Mouse (Mus musculus): ENCODE data around the gene Dnah5.
"Not testable (repeated sequence)": the region's sequence is repeated elsewhere in the genome, so short reads cannot be mapped to it uniquely, and the experiment has no call there.

Gene Dnah5

DNA sequence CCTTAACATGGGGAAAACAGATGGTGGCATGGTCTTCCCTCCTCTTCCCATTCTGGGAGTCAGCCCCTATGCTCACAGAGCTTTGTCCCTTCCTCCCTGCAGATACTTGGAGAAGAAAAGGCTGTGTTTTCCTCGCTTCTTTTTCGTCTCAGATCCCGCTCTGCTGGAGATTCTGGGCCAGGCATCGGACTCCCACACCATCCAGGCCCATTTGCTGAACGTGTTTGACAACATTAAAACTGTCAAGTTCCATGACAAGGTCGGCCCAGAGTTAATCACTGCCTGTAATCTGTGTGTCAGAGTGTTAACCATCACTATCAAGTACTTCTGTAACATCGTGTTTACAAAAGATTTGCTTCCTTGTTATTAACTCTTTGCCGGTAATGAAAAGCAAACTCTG lies 103.6 kb downstream of the Dnah5 start:
- DNase-seq (ENCODE audit: low spot score) = no peak

DNA sequence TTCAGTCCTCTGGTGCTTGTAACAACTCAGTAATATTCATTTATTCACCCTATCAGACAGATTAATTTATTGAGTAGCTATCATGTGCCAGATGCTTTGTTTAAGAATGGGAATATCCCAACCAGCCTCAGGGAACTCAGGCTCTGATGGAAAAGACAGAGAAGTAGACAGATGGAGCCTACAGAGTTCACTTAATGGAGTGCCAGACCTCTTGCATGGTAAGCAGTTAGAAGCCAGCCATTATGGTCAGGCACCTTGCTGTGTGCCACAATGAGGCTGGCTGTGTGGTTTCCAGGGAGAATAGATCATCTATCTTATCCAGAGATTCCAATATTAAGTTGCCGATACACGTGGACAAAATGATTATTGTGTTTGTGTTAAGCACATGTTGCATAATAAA lies 104.3 kb downstream of the Dnah5 start:
- no peak for DNase-seq (ENCODE audit: low spot score)

DNA sequence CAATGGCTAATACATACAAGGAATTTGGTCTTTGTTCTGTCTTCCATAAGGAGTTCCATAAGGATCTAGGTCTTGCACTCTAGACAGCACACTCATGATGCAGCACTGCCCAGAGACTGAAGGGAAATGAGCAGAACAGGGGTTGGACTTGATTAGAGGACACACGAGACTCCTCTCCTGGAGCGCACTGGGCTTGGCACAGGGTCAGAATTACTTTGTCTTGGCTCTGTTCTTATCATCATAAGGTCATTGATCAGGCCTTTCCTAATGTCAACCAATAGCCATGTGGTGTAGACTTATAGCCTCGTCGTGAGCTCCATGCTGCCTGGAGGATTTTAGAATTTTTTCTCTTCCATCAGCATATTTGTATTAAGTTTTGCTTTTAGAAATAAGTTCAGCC lies 107.0 kb downstream of the Dnah5 start:
- DNase-seq (ENCODE audit: low spot score) = no peak

DNA sequence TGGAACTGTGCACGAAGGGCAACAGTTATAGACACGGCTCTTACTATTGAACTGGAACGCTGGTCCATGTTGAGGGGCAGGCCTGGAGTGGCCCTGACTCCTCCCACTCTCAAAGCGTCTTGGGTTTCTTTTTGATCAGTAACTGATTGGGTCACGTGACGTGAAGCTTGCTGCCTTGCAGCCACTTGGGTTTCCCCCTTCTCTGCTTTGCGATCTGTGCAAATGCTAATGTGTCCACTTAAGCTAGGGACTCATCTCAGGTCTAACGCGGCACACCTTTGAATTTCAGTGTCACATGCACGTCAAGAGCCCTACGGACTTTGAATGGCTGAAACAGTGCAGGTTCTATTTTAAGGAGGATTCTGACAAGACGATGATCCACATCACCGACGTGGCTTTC lies 109.9 kb downstream of the Dnah5 start:
- DNase-seq (ENCODE audit: low spot score) = no peak

DNA sequence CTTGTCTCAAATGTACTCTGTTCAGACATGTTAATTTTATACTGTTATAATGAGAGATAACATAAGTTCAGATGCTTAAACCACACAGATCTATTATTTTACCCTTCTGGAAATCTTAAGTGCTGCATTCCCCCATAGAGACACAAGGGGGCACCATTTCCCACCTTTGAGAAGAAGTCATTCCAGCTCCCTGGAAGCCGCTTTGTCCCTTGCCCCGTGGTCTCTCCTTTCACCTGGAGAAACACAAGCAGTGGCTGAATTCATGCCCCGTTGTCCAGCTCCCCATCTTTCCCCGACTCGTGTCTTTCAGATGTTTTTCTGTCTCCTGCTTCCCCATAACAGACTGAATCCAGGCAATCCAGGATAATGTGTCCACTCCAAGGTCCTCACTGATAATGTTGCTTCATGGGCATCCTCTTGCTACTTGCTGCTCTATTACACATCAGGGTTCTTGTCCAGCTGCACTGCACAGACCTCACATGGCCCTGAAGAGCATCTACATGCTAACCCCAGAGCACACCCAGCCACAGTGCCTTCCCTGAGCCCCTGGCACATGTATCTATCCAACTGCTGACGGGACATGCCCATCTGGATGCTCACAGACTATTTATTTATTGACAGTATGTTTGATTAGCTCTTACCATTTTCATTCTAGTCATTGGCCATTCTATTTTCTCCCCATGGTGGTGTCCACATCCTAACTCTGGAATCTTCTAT lies 112.4 kb downstream of the Dnah5 start:
- DNase-seq (ENCODE audit: low spot score) = peak; percentile 17

DNA sequence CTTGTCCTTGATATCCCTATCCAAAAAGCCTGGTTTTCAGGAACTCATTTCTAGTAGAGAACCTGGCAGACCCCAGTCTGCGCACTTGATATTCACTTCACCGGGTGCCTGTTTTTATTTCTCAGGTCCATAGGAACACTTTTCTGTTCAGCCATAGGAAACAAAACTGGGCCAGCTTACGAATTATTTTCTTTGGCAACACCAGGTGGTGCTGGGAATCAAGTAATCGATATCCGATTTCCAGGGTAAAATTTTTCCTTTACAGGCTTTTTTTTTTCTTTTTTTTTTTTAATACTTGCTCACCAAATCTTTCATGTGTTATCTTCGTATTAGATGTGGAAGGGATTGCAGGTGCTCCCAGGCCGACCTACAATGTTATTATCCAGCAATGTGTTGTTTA lies 119.0 kb downstream of the Dnah5 start:
- DNase-seq (ENCODE audit: low spot score) = no peak

DNA sequence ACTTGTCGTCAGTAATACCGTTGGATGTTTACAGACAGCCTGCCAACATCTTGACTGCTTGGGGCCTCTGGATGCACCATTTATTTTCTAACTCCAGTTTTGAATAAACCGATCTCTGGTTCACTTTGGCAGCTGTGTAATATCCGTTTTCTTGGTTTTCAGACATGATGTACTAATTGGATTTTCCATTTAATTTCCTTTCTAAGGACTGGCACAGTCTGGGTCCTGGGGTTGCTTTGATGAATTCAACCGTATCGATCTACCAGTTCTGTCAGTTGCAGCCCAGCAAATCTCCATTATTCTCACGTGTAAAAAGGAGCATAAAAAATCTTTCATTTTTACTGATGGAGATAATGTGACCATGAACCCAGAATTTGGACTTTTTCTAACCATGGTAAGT lies 123.4 kb downstream of the Dnah5 start:
- DNase-seq (ENCODE audit: low spot score) = no peak

DNA sequence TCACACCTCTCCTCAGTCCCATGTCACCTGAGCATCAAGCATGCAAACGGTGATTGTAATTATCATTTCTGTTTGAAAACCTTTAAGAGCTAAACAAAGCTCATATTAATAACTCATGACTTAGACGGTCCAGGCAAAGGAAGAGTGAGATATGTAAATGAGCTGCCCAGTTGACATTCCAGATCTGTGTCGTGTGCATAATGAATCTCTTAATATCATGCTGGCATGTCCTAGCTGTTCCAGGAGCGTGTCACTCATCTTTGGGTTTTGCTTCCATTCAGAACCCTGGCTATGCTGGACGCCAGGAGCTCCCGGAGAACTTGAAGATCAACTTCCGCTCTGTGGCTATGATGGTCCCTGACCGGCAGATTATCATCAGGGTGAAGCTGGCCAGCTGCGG lies 123.9 kb downstream of the Dnah5 start:
- no peak for DNase-seq (ENCODE audit: low spot score)

DNA sequence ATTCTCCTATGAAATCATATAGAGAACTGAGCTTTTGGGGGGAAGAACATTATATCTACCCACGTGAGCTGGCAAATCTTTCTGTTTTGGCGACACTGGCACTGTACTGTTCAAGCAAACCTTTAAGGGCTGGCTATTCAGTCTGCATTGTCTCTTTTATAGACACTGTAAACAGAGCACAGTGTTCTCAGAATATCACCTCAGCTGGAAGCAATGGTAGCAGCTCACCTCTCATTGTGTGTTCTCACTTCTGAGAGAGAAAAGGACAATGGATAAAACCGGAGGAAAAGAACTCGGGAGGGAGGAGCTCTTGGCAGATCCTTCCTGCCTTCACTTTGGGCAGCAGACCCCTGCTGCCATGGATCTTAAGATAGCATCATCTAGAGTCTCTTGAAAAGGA lies 137.6 kb downstream of the Dnah5 start:
- DNase-seq (ENCODE audit: low spot score) = no peak

DNA sequence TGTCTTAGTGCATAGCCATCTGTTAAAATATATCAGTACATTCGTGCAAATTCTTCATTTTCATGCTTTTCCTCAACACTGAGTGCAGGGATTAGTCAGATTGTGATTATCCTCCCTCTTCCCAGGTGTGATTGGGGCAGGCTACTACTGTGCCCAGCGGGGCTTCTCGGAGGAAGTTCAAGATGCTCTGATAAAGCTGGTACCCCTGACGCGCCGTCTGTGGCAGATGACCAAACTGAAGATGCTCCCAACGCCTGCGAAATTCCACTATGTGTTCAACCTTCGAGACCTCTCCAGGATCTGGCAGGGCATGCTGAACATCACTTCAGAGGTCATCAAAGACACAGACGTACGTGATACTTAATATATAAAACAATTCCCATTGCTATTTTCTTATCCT lies 164.0 kb downstream of the Dnah5 start:
- no peak for DNase-seq (ENCODE audit: low spot score)

DNA sequence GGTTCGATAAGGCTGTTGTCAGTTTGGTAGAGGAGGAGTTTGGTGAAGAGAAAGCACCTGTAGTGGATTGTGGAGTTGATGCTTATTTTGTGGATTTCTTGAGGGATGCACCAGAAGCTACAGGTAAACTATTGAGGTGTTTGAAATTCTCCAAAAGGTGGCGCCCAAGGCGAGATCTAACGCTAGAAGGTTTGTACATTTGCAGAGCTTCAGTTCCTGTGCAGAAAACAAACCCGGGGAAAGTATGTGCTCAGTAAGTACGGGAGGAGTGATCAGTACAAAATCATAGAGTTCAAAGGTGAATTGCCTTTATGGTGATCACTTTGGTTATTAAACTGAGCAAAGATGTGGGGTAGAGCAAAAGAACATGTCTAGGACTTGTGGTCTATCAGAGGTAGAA lies 166.9 kb downstream of the Dnah5 start:
- DNase-seq (ENCODE audit: low spot score) = no peak

DNA sequence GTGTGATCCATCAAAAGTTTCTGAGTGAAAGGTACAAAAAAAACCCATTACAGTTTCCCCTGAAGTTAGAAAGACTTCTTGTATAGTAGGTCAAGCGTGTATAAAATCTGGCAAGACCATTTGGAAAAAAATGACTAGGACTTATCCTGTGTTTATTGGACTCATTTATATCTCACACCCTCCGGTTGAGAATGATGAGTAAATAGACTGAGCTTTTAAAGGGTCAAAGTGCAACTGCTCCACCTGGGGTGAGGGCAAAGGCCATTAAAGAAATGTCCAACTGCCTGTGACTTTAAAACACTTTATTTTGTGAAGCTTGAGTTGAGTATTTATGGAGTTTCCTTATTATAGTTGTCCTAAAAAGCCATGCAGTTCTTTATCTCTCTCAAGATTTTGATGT lies 168.0 kb downstream of the Dnah5 start:
- DNase-seq (ENCODE audit: low spot score) = no peak

DNA sequence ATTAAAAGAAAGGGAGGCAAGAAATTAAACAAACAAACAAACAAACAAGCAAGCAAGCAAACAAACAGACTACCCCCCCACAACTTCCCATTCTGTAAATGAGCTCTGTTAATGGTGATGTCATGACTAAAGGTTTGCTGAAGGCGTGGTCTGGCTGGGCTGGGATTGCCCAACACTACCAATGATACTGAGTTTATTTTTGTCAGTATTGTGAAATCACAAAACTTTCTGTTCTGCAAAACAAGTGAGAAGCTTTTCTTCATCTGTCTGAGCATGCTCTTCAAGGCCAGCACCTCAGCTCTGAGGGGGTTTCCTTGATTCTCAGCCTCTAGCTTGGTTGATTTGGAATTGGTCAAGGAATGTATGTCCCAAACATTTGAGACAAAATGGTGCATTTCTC lies 170.8 kb downstream of the Dnah5 start:
- no peak for DNase-seq (ENCODE audit: low spot score)

DNA sequence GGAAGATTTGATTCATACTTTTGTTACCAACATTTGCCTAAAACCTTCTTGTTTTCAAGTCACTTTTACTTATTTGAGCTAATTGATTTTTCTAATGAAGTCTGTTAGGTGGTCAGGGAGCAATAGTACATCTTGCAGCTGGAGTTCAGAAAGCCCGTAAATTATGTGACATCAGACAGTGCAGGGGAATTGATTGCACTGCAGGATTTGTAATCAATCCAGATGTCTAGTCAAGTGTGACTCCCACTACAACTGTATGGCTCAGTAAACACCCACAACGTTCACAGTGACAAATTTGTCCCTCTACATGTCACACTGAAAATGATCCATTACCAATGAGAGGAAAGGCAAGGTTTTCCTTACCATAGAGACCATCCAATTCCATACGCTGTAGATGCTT lies 177.4 kb downstream of the Dnah5 start:
- no peak for DNase-seq (ENCODE audit: low spot score)

DNA sequence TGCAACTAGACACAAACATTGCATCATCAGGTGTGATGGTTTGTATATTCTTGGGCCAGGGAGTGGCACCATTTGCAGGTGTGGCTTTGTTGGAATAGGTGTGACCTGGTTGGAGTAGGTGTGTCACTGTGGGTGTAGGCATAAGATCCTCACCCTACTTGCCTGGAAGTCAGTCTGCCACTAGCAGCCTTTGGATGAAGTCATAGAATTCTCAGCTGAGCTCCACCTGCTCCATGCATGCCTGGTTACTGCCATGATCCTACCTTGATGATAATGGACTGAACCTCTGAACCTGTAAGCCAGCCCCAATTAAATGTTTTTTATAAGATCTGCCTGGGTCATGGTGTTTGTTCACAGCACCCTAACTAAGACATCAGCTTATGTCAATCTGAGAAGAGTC lies 190.2 kb downstream of the Dnah5 start:
- DNase-seq (ENCODE audit: low spot score) = not testable (repeated sequence)

DNA sequence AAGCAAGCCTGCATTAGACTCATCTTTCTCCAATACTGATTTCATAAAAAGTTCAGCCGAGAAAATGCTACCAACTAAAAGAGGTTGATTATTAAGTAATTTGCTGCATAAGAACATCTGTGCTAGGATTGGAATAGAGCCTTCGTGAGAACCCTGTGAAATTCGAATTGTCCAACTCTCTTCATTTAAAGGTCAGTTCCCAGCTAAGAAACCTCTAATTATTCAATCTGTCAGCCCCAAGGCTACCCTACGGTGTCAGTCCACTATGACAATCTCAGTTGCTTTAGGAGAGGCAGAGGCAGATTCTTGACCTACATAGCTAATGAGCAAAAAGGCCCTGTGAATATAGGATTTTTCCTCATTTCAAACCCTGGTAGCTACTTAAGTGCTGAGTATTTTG lies 191.9 kb downstream of the Dnah5 start:
- DNase-seq (ENCODE audit: low spot score) = no peak

DNA sequence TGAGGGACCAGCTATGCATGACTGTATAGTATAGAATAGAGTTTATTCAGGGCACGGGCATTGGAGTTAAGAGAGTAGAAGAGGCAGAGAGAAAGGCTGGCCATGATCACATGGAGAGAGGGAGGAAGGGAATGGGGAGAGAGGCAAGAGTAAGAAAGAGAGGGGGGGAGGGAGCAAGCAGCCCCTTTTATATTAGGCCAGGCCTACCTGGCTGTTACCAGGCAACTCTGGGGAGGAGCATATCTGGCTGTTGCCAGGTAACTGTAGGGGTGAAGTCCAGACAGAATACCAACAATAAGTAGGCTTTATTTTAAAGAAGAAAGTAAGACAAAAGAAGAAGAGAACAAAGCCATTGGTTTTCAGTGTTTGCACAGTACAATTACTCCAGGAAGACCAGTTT lies 194.9 kb downstream of the Dnah5 start:
- DNase-seq (ENCODE audit: low spot score) = no peak

DNA sequence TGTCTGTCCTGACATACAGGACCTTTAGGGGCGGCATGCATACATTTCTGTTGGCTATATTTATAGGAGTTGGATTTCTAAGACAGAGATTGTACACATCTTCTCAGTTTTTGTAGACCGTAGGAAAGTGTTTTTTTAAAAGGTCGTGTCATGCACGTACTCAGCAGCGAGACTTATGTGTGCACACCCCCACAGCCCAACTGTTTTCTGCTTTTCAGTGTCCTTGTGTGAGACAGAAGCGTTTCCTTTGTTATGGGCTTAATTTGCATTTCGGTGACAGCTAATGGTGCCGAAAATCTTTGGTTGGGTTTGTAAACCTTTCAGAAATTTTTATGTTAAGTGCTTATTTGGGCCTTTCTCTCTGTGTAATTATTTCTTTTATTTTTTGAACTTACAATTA lies 195.7 kb downstream of the Dnah5 start:
- DNase-seq (ENCODE audit: low spot score) = no peak

DNA sequence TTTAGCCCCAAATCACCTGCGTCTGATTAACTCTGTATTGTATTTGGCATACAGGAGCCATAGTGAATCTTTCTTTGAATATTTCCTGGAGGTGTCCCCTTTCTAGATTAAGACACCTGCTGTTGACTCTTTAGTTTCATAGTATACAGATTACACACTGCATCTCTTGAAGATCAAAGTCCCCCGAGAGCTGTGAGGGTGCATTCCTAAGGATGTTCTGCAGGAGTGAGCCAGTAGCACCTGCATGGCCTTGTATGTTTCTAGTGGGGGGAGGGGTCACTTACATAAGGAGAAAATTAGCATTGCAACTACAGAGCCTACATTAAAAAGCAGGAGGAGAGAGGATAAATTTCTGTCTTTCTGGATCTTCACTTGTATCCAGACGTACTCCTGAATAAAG lies 201.1 kb downstream of the Dnah5 start:
- no peak for DNase-seq (ENCODE audit: low spot score)

DNA sequence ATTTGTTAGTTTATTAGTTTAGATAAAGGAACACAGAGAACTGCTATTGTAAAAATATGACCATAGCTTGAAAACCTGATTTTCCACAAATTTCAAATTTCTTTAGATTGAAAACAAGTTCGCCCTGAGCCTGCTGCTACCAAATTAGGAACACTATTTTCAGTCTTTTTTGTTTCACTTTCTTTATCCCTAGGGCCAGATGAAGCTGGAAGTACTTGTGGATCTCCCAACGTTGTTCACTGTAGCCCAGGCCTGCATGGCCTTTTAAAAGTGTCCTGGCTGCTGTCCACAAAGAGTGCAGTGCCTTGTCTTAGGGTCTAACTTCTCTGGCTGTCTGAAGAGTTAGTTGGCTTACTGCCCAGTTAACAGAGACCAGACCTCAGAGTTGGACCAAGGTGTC lies 201.6 kb downstream of the Dnah5 start:
- DNase-seq (ENCODE audit: low spot score) = no peak

DNA sequence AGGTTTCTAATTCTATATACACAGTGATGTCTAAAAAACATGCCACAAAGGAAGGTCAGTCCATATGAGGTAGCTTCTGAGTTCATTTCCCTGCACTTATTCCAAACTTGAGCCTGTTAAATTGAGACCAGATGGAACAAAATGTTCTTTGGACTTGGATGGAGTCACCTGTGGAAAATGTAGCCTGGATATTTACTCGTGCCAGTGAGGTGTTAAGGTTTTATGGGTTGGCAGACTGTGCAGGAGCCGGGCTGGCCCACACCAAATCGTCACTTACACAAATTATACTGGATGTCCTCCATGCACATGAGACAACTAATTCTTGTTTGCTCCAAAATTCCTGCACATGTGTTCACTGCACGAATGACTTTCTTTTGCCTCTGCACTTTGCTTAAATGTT lies 236.2 kb downstream of the Dnah5 start:
- DNase-seq (ENCODE audit: low spot score) = no peak

DNA sequence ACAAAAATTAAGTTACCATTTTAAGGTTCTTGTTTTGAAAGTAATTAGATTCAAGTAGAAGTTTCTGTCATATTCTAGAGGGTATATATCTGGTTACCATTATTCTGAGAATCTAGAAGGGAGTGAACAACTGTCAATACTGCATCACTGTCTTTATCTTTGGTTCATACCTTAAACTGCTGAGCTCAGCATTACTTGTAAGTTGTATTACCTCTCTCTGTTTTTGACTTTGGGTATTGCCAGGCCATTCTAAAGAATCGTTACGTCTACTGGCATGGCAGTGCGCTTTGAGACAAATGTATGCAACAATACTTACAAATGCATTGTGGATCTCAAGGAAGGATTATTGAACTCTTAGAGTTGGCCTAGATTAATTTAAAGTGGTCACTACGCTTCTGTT lies 240.9 kb downstream of the Dnah5 start:
- DNase-seq (ENCODE audit: low spot score) = no peak

DNA sequence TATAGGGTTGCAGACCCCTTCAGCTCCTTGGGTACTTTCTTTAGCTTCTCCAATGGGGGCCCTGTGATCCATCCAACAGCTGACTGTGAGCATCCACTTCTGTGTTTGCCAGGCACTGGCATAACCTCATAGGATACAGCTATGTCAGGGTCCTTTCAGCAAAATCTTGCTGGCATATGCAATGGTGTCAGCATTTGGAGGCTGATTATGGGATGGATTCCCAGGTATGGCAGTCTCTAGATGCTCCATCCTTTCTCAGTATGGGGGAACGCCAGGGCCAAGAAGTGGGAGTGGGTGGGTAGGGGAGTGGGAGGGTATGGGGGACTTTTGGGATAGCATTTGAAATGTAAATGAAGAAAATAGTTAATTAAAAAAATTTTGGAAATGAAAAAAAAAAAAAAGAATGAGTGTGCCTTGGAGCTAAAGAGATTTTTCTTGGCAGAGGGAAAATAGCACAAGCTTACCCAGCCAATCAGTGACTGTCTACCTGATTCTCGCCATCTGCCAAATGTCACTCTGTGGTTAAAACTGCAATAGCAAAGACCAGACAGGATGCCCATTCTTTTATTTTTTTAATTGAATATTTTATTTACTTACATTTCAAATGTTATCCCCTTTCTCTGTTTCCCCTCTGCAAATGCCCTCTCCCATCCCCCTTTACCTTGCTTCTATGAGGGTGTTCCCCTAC lies 257.7 kb downstream of the Dnah5 start:
- DNase-seq (ENCODE audit: low spot score) = not testable (repeated sequence)

DNA sequence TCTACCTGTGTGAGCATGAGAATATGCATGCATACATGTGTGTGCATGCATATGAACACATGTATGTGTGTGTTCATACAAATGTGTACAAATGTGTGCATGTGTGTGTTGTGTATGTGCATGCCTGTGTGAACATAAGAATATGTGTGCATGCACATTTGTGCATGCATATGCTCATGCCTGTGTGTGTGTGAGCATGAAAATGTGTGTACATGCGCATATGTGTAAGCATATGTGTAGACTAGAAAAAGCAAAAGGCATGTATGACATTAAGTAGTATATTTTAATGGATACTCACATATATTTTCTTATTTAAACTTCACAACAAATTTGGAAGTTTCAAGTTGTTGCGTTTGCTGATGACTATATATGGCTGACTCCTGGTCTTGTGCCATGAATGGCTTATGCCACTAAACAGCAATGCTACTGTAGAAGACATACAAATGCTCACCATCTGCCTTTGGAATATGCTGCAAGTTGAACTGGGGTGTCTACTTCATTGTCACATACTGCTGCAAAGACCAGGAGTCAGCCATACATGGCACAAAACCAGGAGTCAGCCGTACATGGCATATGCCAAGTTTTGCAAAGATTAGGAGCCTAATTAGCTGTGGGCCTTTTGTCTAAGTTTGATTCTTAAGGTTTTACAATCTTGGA lies 263.2 kb downstream of the Dnah5 start:
- no peak for DNase-seq (ENCODE audit: low spot score)

All from MN1 (cell line).